Mouse (Mus musculus) C2C12 (cell line): ENCODE measurements around the gene Fads6. TPM values are rescaled to one million over a fixed set of nuclear protein-coding genes. Genes with fewer than 3 reads are reported as not detected.

Source experiments
- H3K27me3 ChIP-seq: one replicate; pipeline ENCODE4 v1.6.1; 2011; ENCODE audit not compliant: control insufficient read depth, insufficient read depth, insufficient read length
- H3K36me3 ChIP-seq: one replicate; pipeline ENCODE4 v1.6.1; 2011; ENCODE audit not compliant: control insufficient read depth, insufficient read depth
- H3K4me3 ChIP-seq: one replicate; pipeline ENCODE4 v1.5.1; 2011; ENCODE audit warnings: mild to moderate bottlenecking, control low read depth; ENCODE audit not compliant: poor library complexity, insufficient read depth, severe bottlenecking
- H3K79me2 ChIP-seq: one replicate; pipeline ENCODE4 v1.6.1; 2011; ENCODE audit not compliant: control insufficient read depth, insufficient read depth
- H3K79me3 ChIP-seq: one replicate; pipeline ENCODE4 v1.6.1; 2011; ENCODE audit warnings: low read depth, control low read depth
- H3ac ChIP-seq: one replicate; pipeline ENCODE3; 2011; ENCODE audit warnings: low read depth; ENCODE audit not compliant: control insufficient read depth, insufficient read length
- CEBPB ChIP-seq: IDR thresholded peaks from one replicate; pipeline ENCODE4 v1.6.1; 2011; ENCODE audit warnings: low read depth, mild to moderate bottlenecking, control low read depth, moderate library complexity
- CTCF ChIP-seq: IDR thresholded peaks from one replicate; pipeline ENCODE4 v1.5.1; 2011; ENCODE audit not compliant: control insufficient read depth, insufficient read depth, insufficient read length
- FOSL1 ChIP-seq: IDR thresholded peaks from one replicate; pipeline ENCODE4 v1.8.0; 2011; ENCODE audit warnings: mild to moderate bottlenecking, low read length; ENCODE audit not compliant: poor library complexity, insufficient read depth, severe bottlenecking
- MAX ChIP-seq: IDR thresholded peaks from one replicate; pipeline ENCODE4 v1.6.1; 2011; ENCODE audit warnings: mild to moderate bottlenecking, control low read depth
- MYOD1 ChIP-seq: IDR thresholded peaks from one replicate; pipeline ENCODE4 v1.6.1; 2011; ENCODE audit warnings: low read depth; ENCODE audit not compliant: control insufficient read depth, insufficient read length
- MYOG ChIP-seq: IDR thresholded peaks from one replicate; pipeline ENCODE4 v1.6.1; 2011; ENCODE audit not compliant: control insufficient read depth, insufficient read length; ENCODE audit errors: extremely low read depth
- USF1 ChIP-seq: IDR thresholded peaks from one replicate; pipeline ENCODE4 v1.6.1; 2011; ENCODE audit warnings: low read depth, mild to moderate bottlenecking, control low read depth, moderate library complexity
- polyA plus RNA-seq: library from polyadenylated mRNA; unstranded; fragments of >200 nt; fragmentation: generic; extraction: Trizol; gene quantifications from one replicate; pipeline ENCODE4 v1.2.1, GENCODE M21; 2012; ENCODE audit warnings: missing spikeins

Gene Fads6
- polyA plus RNA-seq, 1 experiment, result 0.21 TPM

GRCm38 (mm10) chr11:115306863-115307262 is 9.4 kb upstream of the Fads6 start, which contains the start of gene Otop2:
Gene Otop2 (plus strand): TSS chr11:115307163.
- H3K79me2 ChIP-seq, result no peaks in the 10 kb centered on the region
- no peaks in the 10 kb centered on the region for H3K36me3 ChIP-seq
- TF ChIP-seq MAX (no peak), USF1 (no peak), CEBPB (no peak), MYOD1 (no peak), FOSL1 (no peak), CTCF (no peak), MYOG (no peak)
- H3K27me3 ChIP-seq, result no peaks in the 10 kb centered on the region
- no peaks in the 10 kb centered on the region for H3K79me3 ChIP-seq
- H3ac ChIP-seq, result no peak within 1 kb of the TSS
- H3K4me3 ChIP-seq, result no peak within 1 kb of the TSS

GRCm38 (mm10) chr11:115303167-115303566 is 5.7 kb upstream of the Fads6 start:
- no peaks in the 10 kb centered on the region for H3K27me3 ChIP-seq
- no peaks in the 10 kb centered on the region for H3K79me2 ChIP-seq
- TF ChIP-seq CEBPB, result no peak
- no peak for TF ChIP-seq FOSL1
- no peak for TF ChIP-seq CTCF
- no peak for TF ChIP-seq MYOG
- no peak for TF ChIP-seq USF1
- TF ChIP-seq MYOD1, result no peak
- no peak for TF ChIP-seq MAX
- H3K4me3 ChIP-seq, result no peak overlapping the region
- H3K79me3 ChIP-seq, result no peaks in the 10 kb centered on the region
- H3K36me3 ChIP-seq, result no peaks in the 10 kb centered on the region
- no peak overlapping the region for H3ac ChIP-seq

GRCm38 (mm10) chr11:115301351-115301750 is 3.9 kb upstream of the Fads6 start:
- no peaks in the 10 kb centered on the region for H3K27me3 ChIP-seq
- no peaks in the 10 kb centered on the region for H3K36me3 ChIP-seq

GRCm38 (mm10) chr11:115300745-115301144 is 3.3 kb upstream of the Fads6 start:
- Histone ChIP-seq H3K79me3 (no peaks in the 10 kb centered on the region), H3K27me3 (no peaks in the 10 kb centered on the region), H3K4me3 (no peak overlapping the region), H3K36me3 (no peaks in the 10 kb centered on the region), H3ac (no peak overlapping the region), H3K79me2 (no peaks in the 10 kb centered on the region)
- TF ChIP-seq MYOG, result no peak
- no peak for TF ChIP-seq USF1
- no peak for TF ChIP-seq CTCF

More at GRCm38 (mm10) chr11:115301351-115301750, 3.9 kb upstream of the Fads6 start:
- Histone ChIP-seq H3ac (no peak overlapping the region), H3K79me2 (no peaks in the 10 kb centered on the region), H3K4me3 (no peak overlapping the region), H3K79me3 (no peaks in the 10 kb centered on the region)
- peak; percentile 19 for TF ChIP-seq USF1
- TF ChIP-seq FOSL1, result no peak

GRCm38 (mm10) chr11:115298160-115298559 is 697 bp upstream of the Fads6 start:
- no peak overlapping the region for H3K4me3 ChIP-seq
- H3K27me3 ChIP-seq, result no peaks in the 10 kb centered on the region
- H3ac ChIP-seq, result no peak overlapping the region

GRCm38 (mm10) chr11:115296471-115297210 is 822 bp downstream of the Fads6 start:
- no peaks in the 10 kb centered on the region for H3K79me2 ChIP-seq
- H3ac ChIP-seq, result no peak overlapping the region
- no peaks in the 10 kb centered on the region for H3K79me3 ChIP-seq
- no peak overlapping the region for H3K4me3 ChIP-seq
- H3K27me3 ChIP-seq, result no peaks in the 10 kb centered on the region
- TF ChIP-seq CEBPB (no peak), MAX (no peak), FOSL1 (no peak), USF1 (no peak), MYOG (no peak), CTCF (no peak), MYOD1 (no peak)
- H3K36me3 ChIP-seq, result no peaks in the 10 kb centered on the region

More at GRCm38 (mm10) chr11:115298160-115298559, 697 bp upstream of the Fads6 start:
- H3K79me2 ChIP-seq, result no peaks in the 10 kb centered on the region
- TF ChIP-seq CEBPB, result no peak
- TF ChIP-seq MYOG, result no peak
- no peak for TF ChIP-seq USF1
- no peak for TF ChIP-seq MAX
- no peak for TF ChIP-seq MYOD1
- TF ChIP-seq FOSL1, result no peak
- no peak for TF ChIP-seq CTCF
- no peaks in the 10 kb centered on the region for H3K79me3 ChIP-seq
- H3K36me3 ChIP-seq, result no peaks in the 10 kb centered on the region
